Mouse (Mus musculus) liver, adult 2 months (tissue): Measurements from ENCODE around the gene Mbnl1.

Experiments used
- CTCF ChIP-seq: fragments of 200-500 bp; IDR thresholded peaks from 2 replicates; pipeline ENCODE4 v1.5.1; 2011; ENCODE audit warnings: low read depth, low read length, control low read depth
- POLR2A ChIP-seq: fragments of 200-500 bp; IDR thresholded peaks from 2 replicates; pipeline ENCODE4 v1.6.1; 2011; ENCODE audit warnings: low read length, control low read depth; ENCODE audit not compliant: insufficient read depth; ENCODE audit errors: extremely low read depth

DNA sequence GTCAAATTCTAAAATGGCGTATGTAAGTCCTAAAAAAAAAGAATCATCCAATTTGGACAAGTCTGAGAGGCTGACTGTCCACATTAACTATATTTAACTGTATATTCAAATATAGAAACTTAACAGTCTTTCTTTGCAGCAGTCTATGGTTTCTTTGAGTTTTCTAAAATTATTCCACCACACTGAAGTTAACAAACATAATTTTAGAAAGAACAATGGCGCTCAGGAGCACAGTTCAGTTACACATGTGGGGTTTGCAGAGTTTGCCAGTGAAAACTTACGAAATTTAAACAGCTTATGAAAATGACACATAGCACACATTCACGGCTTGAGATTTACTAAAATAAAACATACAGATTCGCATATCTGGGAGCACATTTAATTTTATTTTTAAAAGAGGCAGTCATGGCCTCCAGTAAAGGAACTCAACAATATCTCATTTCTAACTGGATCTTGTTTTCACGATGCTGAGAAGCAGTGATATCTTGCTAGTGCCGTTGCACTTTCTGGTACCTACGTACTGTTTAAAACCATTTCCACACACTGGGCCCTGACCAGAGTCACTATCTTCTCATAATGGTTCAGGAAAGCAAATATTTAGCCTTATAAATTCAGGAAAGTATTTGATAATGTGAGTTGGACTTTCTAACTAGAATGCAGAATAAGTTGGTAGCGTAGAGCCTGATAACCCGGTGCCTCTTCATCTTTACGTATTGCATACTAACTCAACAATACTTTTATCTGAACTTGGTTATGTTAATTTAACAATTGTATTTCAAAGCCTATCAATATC lies 1.4 kb downstream of the Mbnl1 start:
- TF ChIP-seq CTCF (no peak), POLR2A (no peak)
